Mouse (Mus musculus) urinary bladder, postnatal 14 days (tissue): ENCODE results near the gene Kcnt2.

Experiments
- DNase-seq: peaks from one replicate; pipeline ENCODE4 v3.0.0; 2021; ENCODE audit warnings: low spot score

The Kcnt2 gene

GRCm38 (mm10) chr1:140245876-140246597 lies at the start of gene Kcnt2:
Gene Kcnt2 (plus strand): TSS chr1:140246158.
- peak; percentile 48 for DNase-seq

GRCm38 (mm10) chr1:140205329-140205728 lies 40.6 kb upstream of the Kcnt2 start:
- DNase-seq: no peak

GRCm38 (mm10) chr1:140225221-140225620 lies 20.7 kb upstream of the Kcnt2 start:
- DNase-seq: no peak

- no peak for DNase-seq
These were observed 19.3 kb upstream of the Kcnt2 start for GRCm38 (mm10) chr1:140226673-140227072.

GRCm38 (mm10) chr1:140245465-140245864 lies 493 bp upstream of the Kcnt2 start:
- DNase-seq: peak; percentile 27

- no peak for DNase-seq
These were observed 18.7 kb downstream of the Kcnt2 start for GRCm38 (mm10) chr1:140264696-140265095.

GRCm38 (mm10) chr1:140266047-140266446 lies 20.1 kb downstream of the Kcnt2 start:
- DNase-seq: no peak

GRCm38 (mm10) chr1:140266643-140267286 lies 20.8 kb downstream of the Kcnt2 start:
- DNase-seq: no peak

- DNase-seq: no peak
These were observed 21.3 kb downstream of the Kcnt2 start for GRCm38 (mm10) chr1:140267288-140267687.

GRCm38 (mm10) chr1:140273624-140274023 lies 27.7 kb downstream of the Kcnt2 start:
- DNase-seq: no peak

- no peak for DNase-seq
These were observed 29.9 kb downstream of the Kcnt2 start for GRCm38 (mm10) chr1:140275813-140276212.

- no peak for DNase-seq
These were observed 47.2 kb downstream of the Kcnt2 start for GRCm38 (mm10) chr1:140293140-140293539.

- no peak for DNase-seq
These were observed 49.5 kb downstream of the Kcnt2 start for GRCm38 (mm10) chr1:140295482-140295881.

- no peak for DNase-seq
These were observed 58.3 kb downstream of the Kcnt2 start for GRCm38 (mm10) chr1:140304244-140304643.

- no peak for DNase-seq
These were observed 59.4 kb downstream of the Kcnt2 start for GRCm38 (mm10) chr1:140305344-140305743.

- no peak for DNase-seq
These were observed 60.4 kb downstream of the Kcnt2 start for GRCm38 (mm10) chr1:140306339-140306738.

- DNase-seq: no peak
These were observed 64.8 kb downstream of the Kcnt2 start for GRCm38 (mm10) chr1:140310739-140311138.

GRCm38 (mm10) chr1:140325088-140325487 lies 79.1 kb downstream of the Kcnt2 start:
- no peak for DNase-seq

GRCm38 (mm10) chr1:140326709-140327108 lies 80.8 kb downstream of the Kcnt2 start:
- DNase-seq: no peak

- no peak for DNase-seq
These were observed 87.7 kb downstream of the Kcnt2 start for GRCm38 (mm10) chr1:140333702-140334101.

- no peak for DNase-seq
These were observed 92.5 kb downstream of the Kcnt2 start for GRCm38 (mm10) chr1:140338417-140338816.

- no peak for DNase-seq
These were observed 93.4 kb downstream of the Kcnt2 start for GRCm38 (mm10) chr1:140339368-140339767.

- DNase-seq: no peak
These were observed 118.8 kb downstream of the Kcnt2 start for GRCm38 (mm10) chr1:140364787-140365186.

GRCm38 (mm10) chr1:140373532-140373931 lies 127.6 kb downstream of the Kcnt2 start:
- no peak for DNase-seq
